Mouse (Mus musculus) liver, embryonic 14.5 days (tissue): ENCODE measurements at regions not wholly inside any gene's neighbourhood (a gene's known extent, or its start where the extent isn't known, plus 50 kb on each side); places are given as distances from the start of the nearest gene placed in this dataset.
A peak's percentile ranks its signal among the peaks of the same experiment; 100 is the strongest.
"Not testable (repeated sequence)": the region's sequence is repeated elsewhere in the genome, so short reads cannot be mapped to it uniquely, and the experiment has no call there.

Experiments used
- ATAC-seq: fragments of 200-750 bp; cut with Nextera tagmentation; 2 replicates; pipeline ENCODE4 v1.8.0; 2017; ENCODE audit warnings: moderate number of reproducible peaks, mild to moderate bottlenecking, moderate library complexity; ENCODE audit not compliant: insufficient read depth
- DNase-seq, 3 experiments: peaks; one replicate each; pipeline ENCODE4 v3.0.0-alpha.2; 2012 to 2013; ENCODE audit warnings: low read depth in 3 of 3, low spot score in 3 of 3
- H3K27ac ChIP-seq: fragments of 300-500 bp; sonication (generic); 2 replicates; pipeline ENCODE4 v1.5.1; 2014; ENCODE audit warnings: moderate library complexity, mild to moderate bottlenecking, control low read depth, inconsistent platforms
- H3K27me3 ChIP-seq: fragments of 300-500 bp; sonication (generic); 2 replicates; pipeline ENCODE4 v1.6.1; 2014; ENCODE audit warnings: mild to moderate bottlenecking, low read length, moderate library complexity; ENCODE audit not compliant: control insufficient read depth, insufficient read depth
- H3K36me3 ChIP-seq: fragments of 300-500 bp; sonication (generic); replicated peaks from 2 replicates; pipeline ENCODE4 v1.6.1; 2014; ENCODE audit warnings: low read depth; ENCODE audit not compliant: control insufficient read depth, insufficient read depth
- H3K4me1 ChIP-seq, 2 experiments: fragments of 200-500 bp in 1 of 2; fragments of 300-500 bp in 1 of 2; sonication (generic) in 1 of 2; replicated peaks; 2 replicates each; pipeline ENCODE4 v1.6.1; 2012 to 2014; ENCODE audit warnings: antibody characterized with exemption in 1 of 2, inconsistent platforms in 1 of 2, low read length in 1 of 2; ENCODE audit not compliant: control insufficient read depth in 2 of 2, insufficient read depth in 2 of 2
- H3K4me2 ChIP-seq: fragments of 300-500 bp; sonication (generic); 2 replicates; pipeline ENCODE4 v1.6.1; 2014; ENCODE audit warnings: low read depth, mild to moderate bottlenecking, control low read depth, moderate library complexity
- H3K4me3 ChIP-seq, 2 experiments: fragments of 200-500 bp in 1 of 2; fragments of 300-500 bp in 1 of 2; sonication (generic) in 1 of 2; 2 replicates each; pipeline ENCODE4 v1.5.1; 2012 to 2014; ENCODE audit warnings: low read depth in 2 of 2, low read length in 2 of 2, mild to moderate bottlenecking in 2 of 2, control low read depth in 1 of 2, inconsistent platforms in 1 of 2, moderate library complexity in 1 of 2; ENCODE audit not compliant: insufficient read depth in 1 of 2
- H3K9ac ChIP-seq: fragments of 300-500 bp; sonication (generic); replicated peaks from 2 replicates; pipeline ENCODE4 v1.6.1; 2014; ENCODE audit warnings: mild to moderate bottlenecking, control low read depth, moderate library complexity
- H3K9me3 ChIP-seq: fragments of 300-500 bp; sonication (generic); 2 replicates; pipeline ENCODE4 v1.6.1; 2016; ENCODE audit warnings: low read length, mixed read lengths; ENCODE audit not compliant: control insufficient read depth
- CTCF ChIP-seq: IDR thresholded peaks from 2 replicates; pipeline ENCODE4 v1.5.1; 2016; ENCODE audit warnings: antibody characterized with exemption, low read depth, control low read depth
- EP300 ChIP-seq: IDR thresholded peaks from 2 replicates; pipeline ENCODE4 v1.6.1; 2016; ENCODE audit warnings: antibody characterized with exemption, low read depth
- WGBS: fragments of 180-500 bp; shearing (Covaris S2); extraction: QIAGEN DNeasy Blood & Tissue Kit; methylation state at CpG from one replicate; pipeline ENCODE4 v1.1.7; 2014; ENCODE audit not compliant: insufficient replicate concordance; 5-methylcytosine and 5-hydroxymethylcytosine counted together

DNA sequence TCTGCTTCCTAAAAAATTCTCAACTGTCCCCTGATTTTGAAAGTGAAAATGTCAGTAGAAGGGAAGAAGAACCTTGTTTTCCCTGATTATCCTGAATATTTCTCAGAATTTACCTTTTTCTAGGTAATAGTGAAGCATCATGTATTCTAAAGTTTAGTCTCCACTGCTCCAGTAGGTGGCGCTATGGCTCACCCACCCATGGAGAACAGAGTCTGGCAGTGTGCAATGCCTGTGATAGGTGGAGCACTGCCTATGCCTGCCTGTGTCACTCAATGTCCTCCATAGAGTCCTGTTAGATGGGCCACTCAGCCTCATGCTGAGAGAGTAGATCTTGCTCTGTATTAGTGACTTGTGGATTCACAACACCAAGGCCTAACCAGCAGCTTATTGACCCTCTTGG is 218.4 kb downstream of the Gm906 start:
- H3K9me3 ChIP-seq: no peaks in the 10 kb centered on the region
- H3K4me2 ChIP-seq: no peak overlapping the region
- no peak overlapping the region for H3K4me3 ChIP-seq
- no peak overlapping the region for H3K9ac ChIP-seq
- no peaks in the 10 kb centered on the region for H3K36me3 ChIP-seq
- DNase-seq: no peak
- H3K4me1 ChIP-seq: no peaks in the 10 kb centered on the region
- H3K27ac ChIP-seq: no peak overlapping the region
- no peak for TF ChIP-seq EP300
- peak; percentile 53 for TF ChIP-seq CTCF
- H3K27me3 ChIP-seq: no peaks in the 10 kb centered on the region
- 20% methylated on average over 1 of the region's 1 CpGs for WGBS
- no peak for ATAC-seq

- WGBS: 57% methylated on average over 2 of the region's 3 CpGs
- not testable (repeated sequence) for DNase-seq
These were observed 208.9 kb upstream of the Gm30302 start for GRCm38 (mm10) chr13:50007730-50008129.

GRCm38 (mm10) chr13:49966072-49966471 is 167.3 kb upstream of the Gm30302 start:
- not testable (repeated sequence) for H3K4me3 ChIP-seq, H3K36me3 ChIP-seq, H3K9me3 ChIP-seq, DNase-seq, H3K27me3 ChIP-seq, H3K4me2 ChIP-seq, H3K9ac ChIP-seq, H3K4me1 ChIP-seq, ATAC-seq, H3K27ac ChIP-seq
- 27% methylated on average over 3 of the region's 4 CpGs for WGBS

More at GRCm38 (mm10) chr13:50007730-50008129, 208.9 kb upstream of the Gm30302 start:
- H3K4me2 ChIP-seq, H3K4me3 ChIP-seq, H3K27ac ChIP-seq, H3K27me3 ChIP-seq, H3K36me3 ChIP-seq, H3K9ac ChIP-seq, ATAC-seq, H3K4me1 ChIP-seq, H3K9me3 ChIP-seq: not testable (repeated sequence)

DNA sequence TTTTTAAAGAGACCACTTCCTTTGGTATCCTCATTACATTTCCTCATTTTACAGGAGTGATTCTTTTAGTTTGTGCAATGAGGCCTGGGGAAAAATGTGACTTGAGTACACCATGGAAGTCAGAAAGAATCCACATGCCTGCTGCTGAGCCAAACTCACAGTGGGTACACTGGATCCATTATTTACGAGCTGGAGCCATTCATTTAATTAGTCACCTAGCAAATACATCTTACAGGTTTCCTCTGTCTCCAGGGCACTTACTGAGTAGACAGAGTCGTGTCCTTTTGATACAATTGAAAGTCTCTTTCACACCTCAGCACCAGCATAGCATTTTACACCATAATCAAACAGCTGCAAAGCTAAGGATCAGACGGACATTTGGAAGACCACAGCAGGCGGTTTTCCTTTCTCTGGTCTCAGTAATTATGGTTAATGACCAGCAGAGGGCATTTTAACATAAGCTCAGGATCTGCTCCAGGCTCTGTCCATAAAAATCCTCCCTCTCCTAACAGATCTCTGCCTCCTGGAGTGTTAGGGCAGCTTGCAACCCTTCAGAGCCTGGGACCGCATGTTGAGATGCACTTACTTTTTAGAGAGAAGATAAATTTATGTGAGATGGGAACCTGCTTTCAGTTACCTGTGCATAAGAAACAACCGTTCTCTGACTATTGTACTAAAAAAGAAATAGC is 159.3 kb upstream of the Gm30302 start:
- peak; percentile 7; the same call in 1 of the 2 replicates for TF ChIP-seq CTCF
- ATAC-seq, H3K9ac ChIP-seq, H3K36me3 ChIP-seq, H3K4me1 ChIP-seq, H3K4me3 ChIP-seq, H3K27ac ChIP-seq, DNase-seq, H3K4me2 ChIP-seq, H3K27me3 ChIP-seq, H3K9me3 ChIP-seq: not testable (repeated sequence)
- 27% methylated on average over 5 of the region's 6 CpGs for WGBS

DNA sequence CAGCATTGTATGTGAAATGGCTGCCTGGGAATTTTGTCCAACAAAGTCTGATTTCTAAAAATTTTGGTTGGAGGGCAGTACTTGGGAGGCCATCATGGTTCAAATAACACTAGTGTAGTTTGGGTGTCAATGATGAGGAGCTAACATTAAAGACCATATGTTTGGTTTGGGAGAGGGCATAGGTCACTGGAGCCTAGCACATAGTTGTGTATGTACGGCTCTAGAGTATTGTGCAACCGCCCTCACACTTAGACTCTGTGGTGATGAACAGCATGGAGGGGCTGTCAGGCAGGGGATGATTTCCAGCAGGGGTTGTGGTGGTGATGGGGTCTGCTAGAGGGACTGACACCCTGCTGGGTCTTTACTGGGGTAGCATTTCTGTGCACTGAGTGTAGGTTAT is 117.0 kb upstream of the Gm30302 start:
- no peak for ATAC-seq
- H3K4me1 ChIP-seq: no peaks in the 10 kb centered on the region
- WGBS: 48% methylated on average over 2 of the region's 2 CpGs

More for the DNA sequence above, 117.0 kb upstream of the Gm30302 start:
- TF ChIP-seq EP300: no peak
- TF ChIP-seq CTCF: no peak
- Histone ChIP-seq H3K27ac (no peak overlapping the region), H3K36me3 (no peaks in the 10 kb centered on the region), H3K4me3 (no peak overlapping the region), H3K9ac (no peak overlapping the region), H3K4me2 (no peak overlapping the region), H3K27me3 (no peaks in the 10 kb centered on the region), H3K9me3 (no peaks in the 10 kb centered on the region)
- DNase-seq: no peak
